Comparison of ENCODE assay signal across 15 mouse cellular contexts in genomic region chr17:74803835-74804234, GRCm38 (mm10).
"Had no signal": no experiment of that assay in that cellular context is flagged by ENCODE, and none has a peak within 500 bp of the region (broad histone marks: within the 10 kb centered on the region; RNA-seq: fewer than 3 reads in every experiment).

No protein-coding gene starts in this region.

- H3K9me3 ChIP-seq: intestine, embryonic 15.5 days; limb, embryonic 13.5 days; megakaryocyte, embryonic 14.5 days; midbrain, embryonic 15.5 days; neural tube, embryonic 15.5 days had no signal

- DNase-seq: kidney, adult 2 months; kidney, postnatal 36 days; lung, adult 18-20 months; right cerebral cortex, adult 18-20 months; thymus, adult 18-20 months; thymus, postnatal 14 days had no signal

- H3K36me3 ChIP-seq: intestine, embryonic 15.5 days; midbrain, embryonic 15.5 days; neural tube, embryonic 15.5 days had no signal

- H3K4me1 ChIP-seq: midbrain, embryonic 15.5 days had no signal

- H3K4me2 ChIP-seq: intestine, embryonic 15.5 days; limb, embryonic 13.5 days; midbrain, embryonic 11.5 days; midbrain, embryonic 15.5 days; neural tube, embryonic 15.5 days had no signal

- ATAC-seq: intestine, embryonic 15.5 days; midbrain, embryonic 15.5 days had no signal

- H3K27ac ChIP-seq: intestine, embryonic 15.5 days; kidney, postnatal 0 days; layer of hippocampus, adult 2 months; limb, embryonic 13.5 days; liver, embryonic 14.5 days; midbrain, embryonic 15.5 days; neural tube, embryonic 15.5 days had no signal

- H3K9ac ChIP-seq: intestine, embryonic 15.5 days; limb, embryonic 13.5 days; liver, embryonic 14.5 days; midbrain, embryonic 15.5 days; neural tube, embryonic 15.5 days had no signal

- H3K4me3 ChIP-seq: intestine, embryonic 15.5 days; layer of hippocampus, adult 2 months; limb, embryonic 13.5 days; megakaryocyte, embryonic 14.5 days; midbrain, embryonic 15.5 days; neural tube, embryonic 15.5 days had no signal

- H3K27me3 ChIP-seq: intestine, embryonic 15.5 days; limb, embryonic 13.5 days; megakaryocyte, embryonic 14.5 days; midbrain, embryonic 15.5 days; neural tube, embryonic 15.5 days had no signal
